Mouse (Mus musculus): ENCODE data around the gene Oas3.
"Not testable (repeated sequence)": the region's sequence is repeated elsewhere in the genome, so short reads cannot be mapped to it uniquely, and the experiment has no call there.

Gene Oas3

DNA sequence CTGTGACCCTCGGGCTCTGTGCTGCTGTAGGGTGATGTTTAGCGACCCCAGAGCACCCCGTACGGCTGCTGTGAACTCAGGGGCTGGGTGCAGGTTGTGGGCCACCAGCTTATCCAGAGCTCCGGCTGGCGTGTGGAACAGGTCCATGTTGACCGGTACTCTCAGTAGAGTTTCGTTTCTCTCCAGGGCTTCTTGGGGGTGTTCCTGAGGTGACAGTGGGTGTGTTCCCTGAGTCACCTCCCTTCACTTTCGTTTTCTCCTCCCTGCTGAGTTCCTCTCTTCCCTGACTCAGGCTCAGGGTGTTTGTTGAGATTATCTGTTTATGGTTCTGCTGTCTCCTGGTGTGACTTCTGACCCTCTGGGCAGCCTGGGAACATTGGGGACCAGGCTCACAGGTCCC, at the start of gene Oas3:
Oas3 (minus strand) TSS at position 184 of the 400 bp plus-strand sequence.
- in situ Hi-C loops (cut with MboI, MseI) = no loop called here

- in situ Hi-C loops (cut with MboI, MseI) = no loop called here
Observed at GRCm38 (mm10) chr5:120818999-120819398, 41.5 kb upstream of the Oas3 start.

- in situ Hi-C loops (cut with MboI, MseI) = no loop called here
Observed at GRCm38 (mm10) chr5:120815949-120816348, 38.5 kb upstream of the Oas3 start.

GRCm38 (mm10) chr5:120813023-120813422, 35.6 kb upstream of the Oas3 start:
- in situ Hi-C loops (cut with MboI, MseI) = no loop called here

DNA sequence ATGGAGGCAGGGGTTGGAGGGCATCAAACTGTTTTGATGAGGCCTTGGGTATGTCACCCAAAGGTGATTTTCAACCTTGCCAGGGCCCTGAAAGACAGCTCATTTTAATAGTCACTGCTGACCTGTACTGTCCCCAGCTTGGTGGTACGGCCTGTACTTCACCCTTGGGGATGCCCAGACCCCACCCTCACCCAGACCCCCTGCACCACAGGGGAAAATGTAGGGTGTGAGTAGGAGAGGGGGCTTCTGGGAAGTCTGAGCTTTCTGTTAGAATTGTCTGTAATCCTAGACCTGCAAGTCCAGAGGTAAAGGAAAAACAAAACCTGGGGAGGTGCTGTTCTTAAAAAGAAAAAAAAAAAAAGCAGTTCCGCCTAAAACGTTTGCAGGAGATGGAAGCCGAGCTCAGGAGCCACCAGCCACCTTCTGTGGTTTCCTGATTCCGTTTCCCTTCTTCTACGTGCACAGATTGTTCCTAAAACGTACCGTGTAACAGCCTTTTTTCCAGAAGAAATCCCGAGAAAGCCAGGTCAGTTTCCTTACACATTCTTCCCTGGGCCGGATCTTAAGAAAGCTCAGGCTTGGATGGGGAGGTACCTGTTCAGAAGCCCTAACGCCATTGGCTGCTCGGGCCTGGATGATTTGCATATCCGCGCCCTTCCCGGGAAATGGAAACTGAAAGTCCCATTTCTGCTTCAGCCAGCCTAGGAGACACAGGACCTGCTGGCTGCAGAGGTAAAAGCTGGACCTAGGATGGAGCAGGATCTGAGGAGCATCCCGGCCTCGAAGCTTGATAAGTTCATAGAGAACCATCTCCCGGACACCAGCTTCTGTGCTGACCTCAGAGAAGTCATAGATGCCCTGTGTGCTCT, 34.7 kb upstream of the Oas3 start, which contains the start of gene Oas1c:
Oas1c (minus strand) TSS at position 564 of the 869 bp plus-strand sequence.
- in situ Hi-C loops (cut with MboI, MseI) = no loop called here

GRCm38 (mm10) chr5:120809171-120809570, 31.7 kb upstream of the Oas3 start:
- in situ Hi-C loops (cut with MboI, MseI) = no loop called here

DNA sequence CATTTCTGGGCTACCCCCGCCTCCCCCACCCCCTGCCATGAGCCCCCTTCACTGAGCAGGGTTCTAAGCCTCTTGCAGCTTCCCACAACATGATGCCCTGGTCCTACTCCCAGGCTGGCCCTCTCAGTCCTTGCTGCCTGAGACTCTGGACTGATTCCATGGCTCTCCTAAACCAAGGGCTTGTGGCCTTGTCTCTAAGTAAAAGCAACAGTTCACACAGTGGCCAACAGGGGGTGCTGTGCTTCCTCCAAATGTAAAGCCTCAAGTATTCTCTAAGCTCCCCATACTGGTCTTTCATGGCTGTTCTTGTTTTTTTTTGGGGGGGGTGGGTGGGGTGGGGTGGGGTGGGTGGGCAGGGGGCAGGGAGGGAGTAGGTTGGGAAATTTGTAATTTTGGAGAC, 29.0 kb upstream of the Oas3 start:
- in situ Hi-C loops (cut with MboI, MseI) = no loop called here

DNA sequence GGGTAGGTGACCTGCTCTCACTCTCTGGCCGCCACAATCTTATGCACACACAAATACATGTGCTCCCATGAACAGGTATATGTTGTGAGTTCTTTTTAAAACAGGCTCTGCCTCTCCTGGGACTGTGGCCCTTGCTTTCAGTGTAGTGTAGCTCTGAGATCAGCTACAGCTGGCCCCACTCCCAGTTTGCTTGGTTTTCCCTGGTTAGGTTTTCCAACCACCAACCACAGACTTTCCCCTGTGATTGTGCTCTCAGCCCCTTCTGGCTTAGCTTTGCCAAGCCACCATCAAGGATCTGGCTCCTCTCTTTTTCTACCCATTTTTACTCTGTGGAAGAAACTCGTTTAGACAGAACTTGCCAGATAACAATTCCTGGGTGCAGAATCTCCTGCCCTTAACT, 26.1 kb upstream of the Oas3 start:
- in situ Hi-C loops (cut with MboI, MseI) = loop anchor here (5.0 kb wide), 1 partner anchor 39 kb away; no protein-coding TSS in a partner anchor

GRCm38 (mm10) chr5:120798943-120799342, 21.5 kb upstream of the Oas3 start:
- in situ Hi-C loops (cut with MboI, MseI) = not testable (repeated sequence)

DNA sequence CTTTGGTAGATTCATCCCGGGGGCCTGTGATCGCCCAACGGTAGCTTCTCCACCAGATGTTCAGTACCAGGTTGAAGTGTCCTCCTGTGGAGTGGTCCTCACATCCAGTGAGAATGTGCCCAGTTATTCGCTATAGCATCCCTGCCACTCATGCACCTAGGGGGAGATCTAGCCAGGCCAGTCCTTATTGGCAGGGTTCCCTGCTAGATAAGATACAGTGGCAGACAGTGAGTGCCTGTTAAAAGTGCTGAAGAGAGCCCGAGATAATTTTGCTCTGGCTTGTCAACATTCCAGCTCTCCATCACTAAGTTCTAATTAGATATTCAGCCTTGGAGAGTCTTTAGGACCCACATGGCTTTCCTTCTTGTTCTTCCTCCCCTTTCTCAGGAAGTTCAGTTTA, 20.7 kb upstream of the Oas3 start:
- in situ Hi-C loops (cut with MboI, MseI) = not testable (repeated sequence)

DNA sequence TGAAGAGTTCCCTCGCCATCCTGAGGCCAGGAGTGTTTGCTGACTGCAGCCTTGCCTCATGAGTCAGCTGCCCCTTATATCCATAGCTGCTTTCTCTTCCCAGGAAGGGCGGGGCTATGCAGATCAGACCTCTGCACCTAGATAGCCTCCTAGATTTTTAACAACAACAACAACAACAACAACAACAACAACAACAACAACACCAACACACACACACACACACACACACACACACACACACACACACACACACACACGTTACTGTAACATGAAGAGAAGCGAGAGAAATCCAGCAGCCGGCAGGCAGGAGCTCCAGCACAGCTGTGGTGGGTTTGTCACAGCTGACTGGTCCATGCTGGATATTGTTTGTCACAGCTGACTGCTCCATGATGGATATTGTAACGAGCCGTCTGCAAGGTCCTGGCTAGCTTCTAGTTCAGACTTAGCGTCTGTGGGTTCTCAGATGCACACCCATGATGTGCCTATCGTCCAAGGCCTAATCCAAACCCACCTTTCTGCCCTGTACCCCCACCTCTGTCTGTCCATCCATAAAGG, 18.1 kb upstream of the Oas3 start, which contains the start of gene Oas1e:
Oas1e (minus strand) TSS at position 51 of the 555 bp plus-strand sequence.
- in situ Hi-C loops (cut with MboI, MseI) = not testable (repeated sequence)

- in situ Hi-C loops (cut with MboI, MseI) = no loop called here
Observed at GRCm38 (mm10) chr5:120793043-120793442, 15.6 kb upstream of the Oas3 start.

GRCm38 (mm10) chr5:120787042-120787441, 9.6 kb upstream of the Oas3 start:
- in situ Hi-C loops (cut with MboI, MseI) = no loop called here

DNA sequence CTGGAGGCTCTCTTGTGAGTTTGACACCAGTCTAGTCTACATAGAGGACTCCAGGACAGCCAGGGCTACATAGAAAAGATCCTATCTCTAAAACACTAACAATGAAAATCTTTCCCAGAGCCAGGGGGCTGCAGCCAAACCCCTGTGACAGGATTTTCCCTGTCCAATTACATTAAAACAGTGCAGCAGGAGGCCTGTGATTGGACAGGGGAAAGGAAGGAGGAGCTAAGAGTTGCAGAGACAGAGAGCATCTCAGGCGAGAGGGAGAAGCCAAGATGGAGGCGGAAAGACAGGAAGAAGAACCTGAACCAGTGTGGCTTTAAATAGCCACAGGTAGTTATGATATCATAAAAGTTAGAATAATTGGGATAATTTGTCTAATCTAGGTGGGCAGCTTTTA, 5.0 kb upstream of the Oas3 start:
- in situ Hi-C loops (cut with MboI, MseI) = no loop called here

GRCm38 (mm10) chr5:120781646-120782045, 4.2 kb upstream of the Oas3 start:
- in situ Hi-C loops (cut with MboI, MseI) = no loop called here

DNA sequence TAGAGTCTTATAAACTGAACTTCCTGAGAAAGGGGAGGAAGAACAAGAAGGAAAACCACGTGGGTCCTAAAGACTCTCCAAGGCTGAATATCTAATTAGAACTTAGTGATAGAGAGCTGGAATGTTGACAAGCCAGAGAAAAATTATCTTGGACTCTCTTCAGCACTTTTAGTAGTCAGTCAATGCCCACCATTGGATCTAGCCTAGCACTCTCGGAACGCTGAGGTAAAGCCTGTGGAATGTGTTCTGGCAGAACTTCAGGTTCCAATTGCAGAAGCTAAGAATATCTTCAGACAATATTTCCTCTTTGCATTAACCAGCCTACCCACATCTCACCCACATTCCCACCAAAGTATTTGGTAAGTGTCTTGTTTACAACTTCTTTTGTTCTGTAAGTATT, 2.5 kb upstream of the Oas3 start:
- in situ Hi-C loops (cut with MboI, MseI) = no loop called here

DNA sequence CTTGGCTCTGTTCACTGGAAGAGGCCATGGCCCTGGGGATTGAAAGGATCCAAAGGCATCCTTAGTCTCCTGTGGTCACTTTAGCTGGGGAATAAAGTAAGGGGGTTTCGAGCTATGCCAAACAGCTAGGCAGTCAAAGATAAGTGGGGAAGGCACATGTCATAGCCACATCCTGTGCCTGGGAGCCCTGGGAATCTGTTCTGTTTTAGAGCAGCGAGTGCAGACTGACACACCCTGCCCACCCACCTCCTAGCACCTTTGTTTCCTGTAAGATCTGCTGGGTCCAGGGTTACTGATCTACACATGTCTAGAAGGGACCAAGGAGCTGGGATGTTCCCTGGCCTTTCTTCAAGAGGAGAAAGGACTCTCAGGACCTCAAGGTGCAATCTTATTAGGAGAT, 1.5 kb upstream of the Oas3 start:
- in situ Hi-C loops (cut with MboI, MseI) = no loop called here

GRCm38 (mm10) chr5:120776801-120777200, 660 bp downstream of the Oas3 start:
- in situ Hi-C loops (cut with MboI, MseI) = no loop called here

DNA sequence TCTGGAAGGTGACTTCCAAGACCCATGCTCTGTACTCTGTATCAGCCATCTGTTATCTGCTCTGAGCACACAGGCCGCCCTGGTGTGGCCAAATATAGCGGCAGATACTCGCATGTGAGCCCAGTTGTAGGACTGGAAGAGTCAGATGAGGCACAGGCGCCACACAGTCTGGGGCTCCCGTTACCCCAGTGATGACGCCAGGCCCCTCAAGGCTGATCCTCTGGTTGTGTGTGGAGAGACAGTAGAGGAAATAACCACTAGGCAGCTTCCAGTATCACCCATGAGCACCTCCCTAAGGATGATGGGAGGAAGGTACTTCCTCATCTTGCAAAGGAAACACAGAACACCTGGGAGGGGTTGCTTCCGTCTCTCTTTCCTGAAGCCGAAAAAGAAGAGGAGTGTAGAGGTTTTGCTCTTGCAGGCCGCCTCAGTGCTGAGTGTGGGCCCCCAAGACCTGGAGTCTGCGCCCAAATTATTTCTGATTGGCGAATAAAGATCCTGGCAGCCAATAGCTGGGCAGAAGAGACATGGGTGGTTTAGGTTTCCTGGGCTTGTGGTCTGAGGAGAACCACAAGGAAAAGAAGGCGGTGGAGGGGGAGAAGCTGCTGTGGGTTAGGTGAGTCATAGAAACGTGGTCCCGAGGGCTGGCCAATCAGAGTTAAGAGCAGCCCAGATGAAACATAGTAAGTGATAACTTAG, 2.0 kb downstream of the Oas3 start:
- in situ Hi-C loops (cut with MboI, MseI) = no loop called here

- in situ Hi-C loops (cut with MboI, MseI) = no loop called here
Observed at GRCm38 (mm10) chr5:120769396-120769795, 8.1 kb downstream of the Oas3 start.

GRCm38 (mm10) chr5:120765010-120765409, 12.5 kb downstream of the Oas3 start:
- in situ Hi-C loops (cut with MboI, MseI) = no loop called here

DNA sequence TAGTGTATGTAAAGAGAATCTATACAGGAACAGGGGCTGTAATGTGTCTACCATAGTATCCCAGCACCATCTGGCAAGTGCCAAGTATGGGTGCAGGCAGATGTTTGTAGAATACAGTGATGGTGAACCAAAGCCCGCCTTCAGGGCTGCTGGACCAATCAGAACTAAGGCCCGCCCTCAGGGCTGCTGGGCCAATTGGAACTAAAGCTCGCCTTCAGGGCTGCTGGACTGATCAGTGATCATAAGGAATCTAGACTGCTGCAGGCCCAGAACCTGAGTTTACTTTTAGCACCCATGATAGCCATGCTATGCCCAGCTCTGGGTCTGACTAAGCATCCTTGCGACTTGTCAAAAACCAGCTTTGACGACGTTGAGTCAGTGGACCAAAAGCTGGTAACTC, 15.6 kb downstream of the Oas3 start:
- in situ Hi-C loops (cut with MboI, MseI) = no loop called here

Data from regulatory T cell (primary cell).